Mouse (Mus musculus) MEL (cell line): ENCODE data around the gene Defb33. TPM values are rescaled to one million over a fixed set of nuclear protein-coding genes. Genes with fewer than 3 reads are reported as not detected.

ENCODE experiments used
- DNase-seq: peaks from one replicate; pipeline ENCODE4 v3.0.0; 2011; ENCODE audit warnings: low read depth, low spot score
- H3K27ac ChIP-seq: 2 replicates; pipeline ENCODE4 v1.5.1; 2012; ENCODE audit warnings: low read depth, mild to moderate bottlenecking, control low read depth, low read length, moderate library complexity; ENCODE audit not compliant: control insufficient read depth
- H3K27me3 ChIP-seq, 2 experiments: fragments of 150-350 bp in 1 of 2; sonication (generic) in 1 of 2; 2 replicates each; pipeline ENCODE4 v1.6.1; 2012; ENCODE audit warnings: low read length in 2 of 2, mild to moderate bottlenecking in 2 of 2, improper control_type of control experiment in 1 of 2, moderate library complexity in 1 of 2; ENCODE audit not compliant: insufficient read depth in 2 of 2, control insufficient read depth in 1 of 2
- H3K36me3 ChIP-seq, 2 experiments: 2 replicates each; pipeline ENCODE4 v1.6.1; 2012 to 2014; ENCODE audit warnings: low read length in 2 of 2, improper control_type of control experiment in 1 of 2, inconsistent platforms in 1 of 2, mild to moderate bottlenecking in 1 of 2; ENCODE audit not compliant: insufficient read depth in 2 of 2, control insufficient read depth in 1 of 2
- H3K4me1 ChIP-seq, 2 experiments: fragments of 150-350 bp in 1 of 2; sonication (generic) in 1 of 2; 2 replicates each; pipeline ENCODE4 v1.6.1; 2012; ENCODE audit warnings: low read length in 2 of 2, improper control_type of control experiment in 1 of 2, mild to moderate bottlenecking in 1 of 2; ENCODE audit not compliant: insufficient read depth in 2 of 2, control insufficient read depth in 1 of 2
- H3K4me3 ChIP-seq, 2 experiments: fragments of 150-350 bp in 1 of 2; sonication (generic) in 1 of 2; 2 replicates each; pipeline ENCODE4 v1.5.1; 2012; ENCODE audit warnings: low read depth in 2 of 2, low read length in 2 of 2, mild to moderate bottlenecking in 2 of 2, moderate library complexity in 2 of 2, control low read depth in 1 of 2, improper control_type of control experiment in 1 of 2; ENCODE audit not compliant: control insufficient read depth in 1 of 2, insufficient read depth in 1 of 2
- H3K79me2 ChIP-seq: 2 replicates; pipeline ENCODE4 v1.6.1; 2012; ENCODE audit warnings: mild to moderate bottlenecking, low read length, moderate library complexity; ENCODE audit not compliant: control insufficient read depth, poor library complexity, insufficient read depth
- H3K9ac ChIP-seq: 2 replicates; pipeline ENCODE4 v1.6.1; 2012; ENCODE audit warnings: low read depth, mild to moderate bottlenecking, control low read depth, low read length, moderate library complexity; ENCODE audit not compliant: control insufficient read depth, poor library complexity, severe bottlenecking
- H3K9me3 ChIP-seq: fragments of 150-350 bp; sonication (generic); replicated peaks from 2 replicates; pipeline ENCODE4 v1.6.1; 2012; ENCODE audit warnings: mild to moderate bottlenecking, low read length, improper control_type of control experiment, moderate library complexity; ENCODE audit not compliant: insufficient read depth
- CHD1 ChIP-seq: IDR thresholded peaks from 2 replicates; pipeline ENCODE4 v1.6.1; 2012; ENCODE audit warnings: low read depth, mild to moderate bottlenecking, inconsistent platforms, low read length, improper control_type of control experiment
- CHD2 ChIP-seq: IDR thresholded peaks from 2 replicates; pipeline ENCODE4 v1.6.1; 2011; ENCODE audit warnings: low read length, improper control_type of control experiment
- E2F4 ChIP-seq: IDR thresholded peaks from 2 replicates; pipeline ENCODE4 v1.6.1; 2011; ENCODE audit warnings: low read depth, low read length, improper control_type of control experiment, borderline replicate concordance
- ELF1 ChIP-seq: IDR thresholded peaks from 2 replicates; pipeline ENCODE4 v1.6.1; 2014; ENCODE audit warnings: low read depth, mild to moderate bottlenecking, inconsistent platforms, low read length, improper control_type of control experiment, moderate library complexity
- HCFC1 ChIP-seq: IDR thresholded peaks from 2 replicates; pipeline ENCODE4 v1.6.1; 2012; ENCODE audit warnings: low read depth, mild to moderate bottlenecking, inconsistent platforms, low read length, improper control_type of control experiment, moderate library complexity
- MAFK ChIP-seq: IDR thresholded peaks from 2 replicates; pipeline ENCODE4 v1.6.1; 2011; ENCODE audit warnings: low read depth, mild to moderate bottlenecking, low read length, improper control_type of control experiment, borderline replicate concordance
- MXI1 ChIP-seq: IDR thresholded peaks from 2 replicates; pipeline ENCODE4 v1.6.1; 2011; ENCODE audit warnings: mild to moderate bottlenecking, low read depth, low read length, improper control_type of control experiment
- POLR2AphosphoS2 ChIP-seq: IDR thresholded peaks from 2 replicates; pipeline ENCODE4 v1.6.1; 2011; ENCODE audit warnings: low read length, improper control_type of control experiment
- SMC3 ChIP-seq: IDR thresholded peaks from 2 replicates; pipeline ENCODE4 v1.6.1; 2011; ENCODE audit warnings: low read depth, low read length, improper control_type of control experiment
- USF1 ChIP-seq: IDR thresholded peaks from 2 replicates; pipeline ENCODE4 v1.6.1; 2014; ENCODE audit warnings: low read depth, mild to moderate bottlenecking, inconsistent platforms, low read length, improper control_type of control experiment, moderate library complexity
- ZKSCAN1 ChIP-seq: IDR thresholded peaks from 2 replicates; pipeline ENCODE4 v1.6.1; 2012; ENCODE audit warnings: low read depth, mild to moderate bottlenecking, inconsistent platforms, low read length, improper control_type of control experiment, moderate library complexity
- polyA plus RNA-seq, 2 experiments: library from polyadenylated mRNA; stranded (reverse) in 1 of 2; unstranded in 1 of 2; fragments of >175 nt in 1 of 2; fragments of >200 nt in 1 of 2; gene quantifications; 2 replicates each; pipeline versions ENCODE4 v1.2.1 to v1.2.4; 2012; ENCODE audit warnings: low replicate concordance in 2 of 2, low read depth in 1 of 2; ENCODE audit not compliant: insufficient read length in 2 of 2, insufficient read depth in 1 of 2, missing spikeins in 1 of 2
- total RNA-seq: library from RNA; depleted of rRNA; stranded (reverse); fragments of 300-350 nt; gene quantifications from 2 replicates; pipeline ENCODE4 v1.2.3, GENCODE M21; 2012

Gene Defb33
- total and polyA plus RNA-seq, 3 experiments: not detected

DNA sequence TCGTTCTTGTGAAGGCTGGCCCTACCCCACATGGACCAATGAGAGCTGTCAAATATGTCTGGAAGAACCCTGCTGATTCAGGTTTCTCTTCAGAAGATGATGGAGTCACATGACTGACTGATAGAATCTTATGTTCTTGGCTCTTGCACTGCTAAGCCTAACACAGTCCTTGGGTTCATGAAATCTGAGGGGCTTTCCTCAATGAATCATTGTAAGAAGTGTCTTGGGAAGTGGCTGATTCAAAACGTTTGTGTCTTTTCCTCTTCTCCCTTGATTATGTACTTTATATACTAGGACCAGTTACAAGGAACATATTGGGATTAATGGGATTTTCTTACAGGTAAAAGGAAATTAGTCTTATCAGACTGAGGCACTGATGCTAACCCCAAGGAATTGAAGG lies 10.1 kb downstream of the Defb33 start, which contains the start of gene Gm15056:
Gene Gm15056, minus strand, starts transcription at position 101 of the 400 bp plus-strand sequence.
- DNase-seq: no peak
- Histone ChIP-seq H3K9me3 (no peaks in the 10 kb centered on the region), H3K79me2 (no peaks in the 10 kb centered on the region), H3K4me1 (no peaks in the 10 kb centered on the region), H3K9ac (no peak within 1 kb of the TSS), H3K27me3 (no peaks in the 10 kb centered on the region), H3K4me3 (no peak within 1 kb of the TSS), H3K36me3 (no peaks in the 10 kb centered on the region), H3K27ac (no peak within 1 kb of the TSS)
- no peak for TF ChIP-seq ELF1
- no peak for TF ChIP-seq POLR2AphosphoS2

GRCm38 (mm10) chr8:20907119-20907518 lies 14.7 kb downstream of the Defb33 start:
- DNase-seq: no peak
- Histone ChIP-seq H3K27ac (no peak overlapping the region), H3K36me3 (no peaks in the 10 kb centered on the region), H3K9me3 (no peaks in the 10 kb centered on the region), H3K27me3 (no peaks in the 10 kb centered on the region), H3K4me1 (no peaks in the 10 kb centered on the region), H3K79me2 (no peaks in the 10 kb centered on the region), H3K4me3 (no peak overlapping the region), H3K9ac (no peak overlapping the region)
- TF ChIP-seq ZKSCAN1 (no peak), MAFK (no peak), SMC3 (no peak), CHD2 (no peak)

GRCm38 (mm10) chr8:20908256-20908655 lies 15.8 kb downstream of the Defb33 start:
- no peaks in the 10 kb centered on the region for H3K4me1 ChIP-seq
- TF ChIP-seq CHD1: no peak
- DNase-seq: no peak
- no peaks in the 10 kb centered on the region for H3K36me3 ChIP-seq
- H3K79me2 ChIP-seq: no peaks in the 10 kb centered on the region
- no peaks in the 10 kb centered on the region for H3K27me3 ChIP-seq
- H3K4me3 ChIP-seq: no peak overlapping the region
- H3K27ac ChIP-seq: no peak overlapping the region
- H3K9ac ChIP-seq: no peak overlapping the region
- H3K9me3 ChIP-seq: no peaks in the 10 kb centered on the region

DNA sequence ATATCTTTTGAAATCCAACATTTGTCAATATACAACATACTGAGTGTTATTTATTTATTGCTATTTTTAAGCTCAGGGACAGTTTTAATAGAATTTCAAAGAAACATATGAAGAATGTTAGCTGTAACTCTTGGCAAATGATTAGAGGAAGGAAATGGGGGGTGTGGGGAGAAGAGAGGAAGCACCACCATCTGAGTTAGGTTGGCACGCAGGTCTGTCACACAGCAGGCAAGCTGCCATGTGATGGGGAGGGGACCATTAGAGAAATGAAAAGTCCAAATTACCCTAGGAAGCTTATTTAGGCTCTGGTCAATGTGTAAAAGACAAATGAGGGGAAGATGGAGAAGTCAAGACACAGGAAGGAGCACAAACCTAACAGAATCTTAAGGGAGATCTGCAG lies 19.8 kb downstream of the Defb33 start:
- Histone ChIP-seq H3K9ac (no peak overlapping the region), H3K9me3 (no peaks in the 10 kb centered on the region), H3K4me3 (no peak overlapping the region), H3K27me3 (no peaks in the 10 kb centered on the region), H3K27ac (no peak overlapping the region), H3K4me1 (no peaks in the 10 kb centered on the region), H3K79me2 (no peaks in the 10 kb centered on the region), H3K36me3 (no peaks in the 10 kb centered on the region)
- TF ChIP-seq MXI1 (no peak), USF1 (no peak), E2F4 (no peak), HCFC1 (no peak)
- no peak for DNase-seq
